Mouse (Mus musculus) mesoderm, embryonic 11.5 days (tissue): ENCODE data around the gene Vipas39.
"Not testable (repeated sequence)": the region's sequence is repeated elsewhere in the genome, so short reads cannot be mapped to it uniquely, and the experiment has no call there.

Experiments
- DNase-seq: peaks from one replicate; pipeline ENCODE4 v3.0.0-alpha.2; 2012; ENCODE audit warnings: low read depth, low spot score

Vipas39 gene

GRCm38 (mm10) chr12:87266108-87266826 is at the start of gene Vipas39, which contains the start of gene Ahsa1:
Gene Vipas39, minus strand, starts transcription at chr12:87266256.
Gene Ahsa1, plus strand, starts transcription at chr12:87266479.
- DNase-seq: peak; percentile 96

DNA sequence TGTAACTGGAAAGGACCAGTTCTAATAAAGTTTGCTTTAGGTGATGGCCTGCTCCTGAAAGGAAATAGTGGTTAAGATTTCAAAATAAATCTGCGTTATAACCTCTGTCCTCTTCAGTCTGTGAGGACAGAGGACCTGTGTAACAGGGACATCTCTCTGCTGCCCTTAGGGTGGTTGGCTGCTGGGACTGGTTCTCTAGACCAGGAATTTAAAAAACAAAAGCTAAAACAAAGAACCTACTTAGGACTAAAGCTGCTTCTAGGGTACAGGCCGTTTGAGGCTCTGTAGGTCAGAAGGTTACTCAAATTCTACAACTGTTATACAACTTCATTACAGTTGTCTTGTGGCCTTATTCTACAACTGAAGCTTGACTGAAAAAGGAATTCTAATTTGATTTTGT is 47.0 kb upstream of the Vipas39 start:
- no peak for DNase-seq

DNA sequence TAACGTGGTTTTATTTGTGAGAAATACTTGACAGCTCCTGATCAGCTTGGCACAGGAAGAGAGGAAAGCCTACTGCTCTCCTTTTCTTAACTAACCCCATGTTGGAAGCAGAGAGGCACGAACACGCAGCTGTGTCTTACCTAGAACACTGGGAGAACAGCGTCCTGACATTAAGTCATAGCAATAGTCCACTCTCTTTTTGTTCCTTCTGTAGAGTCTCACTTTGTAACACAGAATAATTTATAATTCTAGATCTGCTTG is 40.5 kb upstream of the Vipas39 start:
- DNase-seq: not testable (repeated sequence)

DNA sequence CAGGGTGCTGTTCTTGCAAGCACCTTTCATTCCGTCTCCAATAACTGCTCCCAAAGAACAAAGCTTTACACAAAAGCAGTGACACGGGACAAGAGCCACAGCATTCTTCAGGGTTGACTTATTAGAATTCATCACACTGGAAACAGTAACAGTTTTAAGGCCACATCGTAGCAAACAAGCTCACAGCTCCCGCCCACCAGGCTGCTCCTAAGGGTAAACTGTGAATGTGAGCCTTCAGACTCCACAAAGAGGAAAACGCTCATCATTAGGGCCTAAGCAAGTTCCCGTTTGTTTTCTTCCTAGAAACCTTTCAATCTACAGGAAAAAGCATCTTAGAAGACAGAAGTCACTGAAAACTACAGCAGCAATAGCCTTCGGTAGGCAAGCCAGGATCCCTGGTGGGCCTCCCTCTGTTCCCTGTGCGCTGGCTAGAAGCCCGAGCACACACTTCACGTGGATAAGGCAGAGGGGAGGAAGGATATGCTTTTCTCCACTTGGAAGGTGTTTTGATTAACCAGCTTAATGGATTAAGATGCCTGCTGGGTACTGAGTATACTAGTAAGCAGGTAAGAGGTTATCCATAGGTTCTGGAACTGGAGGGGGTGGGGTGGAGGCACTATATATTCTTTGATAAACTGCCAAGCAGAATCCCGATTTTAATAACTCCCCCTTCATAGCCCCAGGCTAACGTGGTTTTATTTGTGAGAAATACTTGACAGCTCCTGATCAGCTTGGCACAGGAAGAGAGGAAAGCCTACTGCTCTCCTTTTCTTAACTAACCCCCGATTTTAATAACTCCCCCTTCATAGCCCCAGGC is 39.9 kb upstream of the Vipas39 start:
- no peak for DNase-seq

DNA sequence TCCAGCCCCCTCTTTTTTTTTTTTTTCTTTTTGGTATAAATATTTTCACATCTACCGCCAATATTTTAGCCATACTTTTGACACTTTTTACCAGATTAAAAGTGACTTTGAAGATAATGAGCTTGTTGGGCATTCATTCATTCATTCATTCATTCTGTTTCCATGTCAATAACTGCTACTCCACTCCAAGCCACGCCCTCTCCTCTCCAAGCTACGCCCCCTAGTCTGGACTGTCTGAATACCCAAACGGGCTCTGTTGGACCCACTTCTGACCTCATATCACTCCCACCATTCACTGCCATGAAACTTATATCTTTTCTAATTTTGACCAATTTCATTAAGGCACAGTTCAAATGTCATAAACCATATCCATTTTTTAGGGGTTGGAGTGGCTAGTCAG is 35.1 kb upstream of the Vipas39 start:
- DNase-seq: no peak

DNA sequence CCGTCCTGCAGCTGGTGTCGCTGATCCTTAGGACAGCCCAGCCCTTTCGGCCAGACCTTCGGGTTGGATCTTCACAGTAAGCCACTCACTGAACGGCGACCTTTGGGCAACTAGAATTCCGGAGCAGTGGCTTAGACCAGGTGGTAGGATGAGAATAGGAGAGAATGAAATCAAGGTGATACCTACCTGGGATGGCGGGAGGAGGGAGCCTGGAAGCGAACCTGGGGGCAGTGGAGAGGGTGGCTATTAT is 34.3 kb upstream of the Vipas39 start:
- no peak for DNase-seq

- DNase-seq: peak; percentile 39
Observed at GRCm38 (mm10) chr12:87299657-87300440, 33.8 kb upstream of the Vipas39 start, which contains the start of gene Ism2. Gene Ism2, minus strand, starts transcription at chr12:87299705.

DNA sequence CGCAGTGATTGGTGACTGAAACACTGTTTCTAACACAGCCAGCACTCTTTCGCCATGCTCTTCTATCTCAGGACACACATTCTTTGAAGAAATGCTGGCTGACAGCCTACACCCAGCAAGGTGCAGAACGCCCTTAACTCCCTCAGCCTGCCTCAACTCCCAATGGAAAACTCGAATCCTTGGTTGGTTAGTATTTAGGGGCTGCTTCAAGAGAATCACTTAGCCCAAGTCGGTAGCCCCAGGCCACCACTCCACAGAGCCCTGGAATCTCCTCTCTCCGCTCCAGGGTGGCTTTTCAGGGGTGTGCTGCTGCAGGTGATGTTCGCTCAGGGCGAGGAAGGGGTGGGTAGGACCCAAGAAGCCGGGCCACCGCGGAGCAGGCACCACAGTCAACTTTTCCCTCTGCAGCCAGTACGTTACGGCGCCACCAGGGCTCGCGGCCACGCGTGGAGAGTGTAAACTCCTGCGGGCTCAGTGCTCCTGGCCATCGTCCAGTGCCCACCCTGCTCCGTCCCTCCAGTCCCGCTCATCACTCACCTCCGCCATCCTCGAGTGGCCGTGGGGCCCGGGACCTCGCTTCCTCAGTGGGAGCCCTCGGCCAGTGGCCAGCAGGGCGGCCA is 33.1 kb upstream of the Vipas39 start:
- DNase-seq: no peak

DNA sequence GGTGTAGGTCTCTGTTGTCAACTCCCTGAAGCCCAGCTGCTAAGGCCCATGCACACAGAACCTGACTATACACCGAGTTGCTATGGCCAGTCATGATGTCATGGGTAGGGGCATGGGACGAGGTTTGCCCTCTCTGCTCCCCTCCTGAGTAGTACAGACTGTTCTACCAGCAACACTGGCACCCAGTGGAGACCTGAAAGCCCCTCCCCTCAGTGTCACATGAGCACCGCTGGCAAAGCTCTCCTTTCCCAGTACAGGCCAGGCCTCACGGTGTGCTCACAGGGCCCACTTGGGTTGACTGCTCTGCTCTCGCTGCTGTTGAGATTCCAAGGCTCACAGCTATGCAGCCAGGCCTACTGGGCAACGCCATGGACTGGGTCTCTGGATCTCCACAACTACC is 27.9 kb upstream of the Vipas39 start:
- no peak for DNase-seq

DNA sequence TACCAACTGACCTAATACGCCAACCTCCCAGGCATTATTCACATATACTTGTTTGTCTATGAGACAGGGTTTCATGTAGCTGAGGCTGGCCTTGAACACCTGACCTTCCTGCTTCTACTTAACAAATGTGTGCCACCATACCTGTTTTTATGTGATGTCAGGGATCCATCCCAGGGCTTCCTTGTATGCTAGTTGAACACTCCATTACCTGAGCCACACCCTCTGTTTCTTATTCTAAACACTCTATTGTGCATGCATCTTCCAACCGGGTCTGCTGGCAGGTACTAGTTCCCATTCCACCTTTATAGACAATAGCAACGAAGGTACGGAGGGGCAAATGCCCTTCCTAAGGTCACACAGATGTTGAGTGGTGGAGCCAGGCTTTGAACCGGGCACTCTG is 23.0 kb upstream of the Vipas39 start:
- DNase-seq: no peak

DNA sequence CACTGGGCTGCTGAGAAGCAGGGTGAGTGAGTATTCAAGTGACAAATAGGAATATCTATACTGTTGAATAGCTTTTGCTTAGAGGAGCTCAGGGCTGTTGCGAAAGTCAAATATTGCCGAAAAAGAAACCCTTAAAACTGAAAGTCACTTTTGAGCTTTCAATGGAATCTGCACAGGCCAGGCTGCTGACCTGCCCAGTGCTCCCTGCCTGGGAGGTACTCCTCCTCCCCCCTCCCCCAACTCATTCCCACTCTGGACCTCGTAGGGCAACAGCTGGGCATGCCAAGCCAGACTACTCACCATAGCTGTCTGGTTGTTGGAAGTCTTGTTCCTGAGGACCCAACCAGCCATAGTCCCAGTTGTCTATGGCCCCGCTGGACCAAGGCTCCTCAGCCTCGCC is 18.7 kb upstream of the Vipas39 start:
- DNase-seq: no peak

GRCm38 (mm10) chr12:87284268-87284667 is 18.2 kb upstream of the Vipas39 start:
- DNase-seq: no peak

DNA sequence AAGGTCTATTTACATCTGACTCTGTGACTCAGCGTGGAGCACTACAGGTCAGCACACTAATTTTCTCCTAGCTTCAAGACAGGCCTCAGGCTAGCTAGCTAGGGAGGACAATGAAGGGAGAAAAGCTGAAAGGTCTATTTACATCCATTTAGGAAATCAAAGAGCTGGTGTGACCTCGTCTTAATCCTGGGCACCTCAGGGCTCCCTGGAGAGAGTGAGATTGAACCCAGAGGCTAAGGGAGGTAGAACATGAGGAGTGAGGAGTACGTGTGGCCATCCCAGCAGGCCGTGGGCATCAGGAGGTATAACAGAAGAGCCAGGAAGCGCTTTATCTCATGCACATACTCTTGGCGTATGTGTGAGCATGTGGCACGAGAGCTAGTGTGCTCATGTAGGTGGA is 17.6 kb upstream of the Vipas39 start:
- DNase-seq: no peak

- DNase-seq: no peak
Observed at GRCm38 (mm10) chr12:87282743-87283142, 16.7 kb upstream of the Vipas39 start.

DNA sequence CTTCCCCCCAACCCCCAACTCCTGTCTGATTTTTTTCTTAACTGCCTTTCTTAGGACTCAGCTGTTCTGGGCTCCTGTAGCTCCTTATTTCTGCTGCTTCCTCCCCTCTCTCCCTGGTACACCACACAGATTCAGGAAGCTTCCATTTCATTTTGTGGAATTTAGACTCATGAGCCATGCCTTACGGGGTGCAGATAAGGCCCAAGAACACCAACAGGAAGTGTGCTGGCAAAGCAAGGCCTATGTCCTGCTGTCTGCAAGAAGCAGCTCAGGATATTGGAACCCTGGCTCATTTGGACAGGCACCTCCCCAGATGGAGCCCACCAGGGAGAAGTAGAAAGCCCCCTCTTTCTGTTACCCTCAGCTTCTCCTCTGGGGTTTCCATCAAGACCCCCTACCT is 15.7 kb upstream of the Vipas39 start:
- no peak for DNase-seq

GRCm38 (mm10) chr12:87279879-87280278 is 13.8 kb upstream of the Vipas39 start:
- DNase-seq: no peak

DNA sequence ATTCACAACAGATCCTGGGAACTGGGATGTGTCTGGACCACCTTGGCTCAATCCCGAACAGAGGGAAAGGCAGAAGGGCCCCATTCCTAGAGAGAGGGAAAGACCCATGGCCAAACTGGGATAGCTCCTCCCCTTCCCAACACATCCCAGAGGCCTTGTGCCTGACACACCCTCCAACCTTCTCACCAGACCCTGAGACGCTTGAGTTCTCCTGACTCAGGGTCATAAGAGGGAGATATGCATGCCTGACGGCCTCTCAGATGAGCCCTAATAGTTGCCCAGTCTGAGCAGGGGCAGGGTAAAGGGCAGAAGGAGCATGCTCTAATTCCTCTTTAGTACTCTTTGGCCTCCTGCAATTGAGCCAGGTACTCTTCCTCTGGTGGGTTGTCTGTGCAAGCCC is 13.3 kb upstream of the Vipas39 start:
- DNase-seq: no peak

DNA sequence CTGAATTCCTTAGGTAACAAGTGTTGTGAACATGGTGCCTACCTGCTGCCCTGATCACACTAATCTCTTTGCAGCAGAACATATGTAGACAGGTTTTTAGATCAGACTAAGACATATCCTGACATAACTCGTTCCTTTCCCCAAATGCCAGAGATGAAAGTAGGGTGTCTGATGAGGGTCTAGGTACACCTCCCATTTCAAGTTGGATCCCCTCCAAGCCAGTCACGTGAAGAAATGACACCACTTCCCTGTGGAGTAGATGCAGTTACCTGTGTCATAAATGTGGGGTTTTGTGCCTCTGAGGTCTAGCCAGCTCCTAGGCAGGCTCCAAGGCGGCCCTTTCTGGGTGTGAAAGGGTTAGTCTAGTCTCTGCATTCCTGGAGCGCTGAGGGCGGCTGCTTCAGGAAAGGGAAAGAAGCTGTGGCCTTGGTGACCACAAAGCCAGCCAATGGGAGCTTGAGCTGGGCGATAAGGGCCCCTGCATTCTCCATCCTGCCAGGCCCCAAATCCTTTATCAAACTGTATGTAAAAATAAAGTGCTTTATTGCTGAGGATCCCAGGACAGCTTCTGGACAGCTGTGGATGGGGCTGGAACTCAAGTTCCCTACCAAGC is 12.2 kb upstream of the Vipas39 start:
- DNase-seq: no peak

DNA sequence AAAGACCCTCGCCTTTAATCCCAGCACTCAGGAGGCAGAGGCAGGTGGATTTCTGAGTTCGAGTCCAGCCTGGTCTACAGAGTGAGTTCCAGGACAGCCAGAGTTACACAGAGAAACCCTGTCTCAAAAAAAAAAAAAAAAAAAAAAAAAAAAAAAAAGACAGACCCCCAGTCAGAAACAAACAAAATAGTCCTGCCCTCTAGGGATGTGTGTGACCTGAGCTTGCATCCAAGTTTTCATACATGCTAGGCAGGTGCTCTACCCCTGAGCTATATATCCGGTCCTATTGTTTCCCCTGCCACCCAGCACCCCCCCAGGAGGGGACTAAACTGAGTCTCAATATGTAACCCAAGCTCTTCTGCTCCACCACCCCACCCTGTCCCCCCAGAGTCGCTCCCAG is 11.2 kb upstream of the Vipas39 start:
- not testable (repeated sequence) for DNase-seq

- no peak for DNase-seq
Observed at GRCm38 (mm10) chr12:87274853-87275831, 9.1 kb upstream of the Vipas39 start.

GRCm38 (mm10) chr12:87267682-87268081 is 1.6 kb upstream of the Vipas39 start:
- peak; percentile 41 for DNase-seq
